Mouse (Mus musculus) CD4-positive, CD25-positive, alpha-beta regulatory T cell, adult 2 months (primary cell): Measurements from ENCODE around the gene Mpnd.

ENCODE experiments used
- DNase-seq: peaks from one replicate; pipeline ENCODE4 v3.0.0-alpha.2; 2012; ENCODE audit warnings: low read depth, low spot score

Gene Mpnd

DNA sequence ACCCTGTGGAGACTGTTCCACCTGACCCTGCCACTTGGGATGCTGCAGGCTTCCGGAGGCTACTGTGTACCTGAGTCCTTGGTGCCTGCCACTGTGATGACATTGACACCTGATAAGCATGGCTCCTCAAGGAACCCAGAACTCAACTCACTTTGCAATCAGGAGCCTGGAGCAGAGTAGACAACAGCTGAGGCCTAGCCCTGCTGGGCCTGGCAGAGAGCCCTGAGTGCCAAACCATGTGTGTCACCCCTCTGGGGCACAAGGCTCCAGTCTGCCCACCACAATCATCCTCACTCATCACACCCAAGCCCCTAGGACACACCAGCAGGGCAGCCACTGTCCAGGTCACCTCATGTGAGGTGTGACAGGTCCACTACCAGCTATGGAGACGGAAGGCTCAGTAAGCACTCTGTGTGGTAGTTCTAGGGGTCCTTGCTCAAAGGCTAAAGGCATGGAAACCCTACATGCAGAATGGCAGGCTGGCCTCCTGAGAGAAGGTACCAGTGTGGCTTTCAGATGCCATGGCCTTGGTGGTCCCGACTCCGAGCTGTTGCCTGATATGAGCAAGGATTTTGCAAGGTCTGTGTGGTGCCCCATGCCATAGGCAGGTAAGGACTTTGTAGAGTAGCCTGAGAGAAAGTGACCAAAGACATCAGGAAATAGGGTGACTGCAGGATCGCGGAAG lies 15.0 kb downstream of the Mpnd start:
- DNase-seq, result no peak

DNA sequence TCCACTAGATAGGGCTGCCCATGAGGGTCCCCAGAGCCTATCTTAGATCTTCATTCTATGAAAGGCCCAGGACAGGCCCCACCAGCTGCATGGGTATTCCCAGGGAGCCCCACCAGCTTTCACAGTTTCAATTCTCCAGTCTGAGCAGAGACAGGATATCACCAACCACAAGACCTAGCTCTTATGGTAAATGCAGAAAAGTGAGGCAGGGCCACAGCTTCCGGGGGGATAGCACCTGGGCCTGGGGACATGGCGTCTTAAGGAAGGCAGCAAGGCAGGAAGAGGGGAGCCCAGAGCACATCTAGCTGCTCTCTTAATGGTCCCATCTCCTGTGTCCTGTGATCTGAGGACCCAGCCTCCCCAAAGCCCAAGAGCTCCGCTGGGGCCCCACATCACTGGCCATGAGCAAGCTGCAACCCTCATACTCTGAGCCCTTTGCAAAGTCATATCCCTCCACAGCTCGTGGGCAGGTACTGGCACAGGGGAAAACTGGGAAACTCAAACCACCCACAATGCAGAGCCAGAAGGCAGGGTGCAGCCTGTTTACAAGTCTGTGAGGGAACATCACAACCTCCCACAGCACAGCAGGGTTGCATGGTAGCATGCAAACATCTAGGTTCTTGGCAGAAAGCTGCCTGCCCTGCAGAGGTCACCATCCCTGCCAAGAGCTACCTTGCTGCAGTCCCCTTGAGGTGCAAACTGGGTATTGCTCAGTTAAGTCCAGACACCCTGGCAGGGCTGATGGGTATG lies 15.8 kb downstream of the Mpnd start:
- DNase-seq, result peak; percentile 72

GRCm38 (mm10) chr17:56022131-56022988 lies 16.8 kb downstream of the Mpnd start:
- peak; percentile 40 for DNase-seq

- no peak for DNase-seq
These were observed 17.4 kb downstream of the Mpnd start for GRCm38 (mm10) chr17:56022989-56023290.

DNA sequence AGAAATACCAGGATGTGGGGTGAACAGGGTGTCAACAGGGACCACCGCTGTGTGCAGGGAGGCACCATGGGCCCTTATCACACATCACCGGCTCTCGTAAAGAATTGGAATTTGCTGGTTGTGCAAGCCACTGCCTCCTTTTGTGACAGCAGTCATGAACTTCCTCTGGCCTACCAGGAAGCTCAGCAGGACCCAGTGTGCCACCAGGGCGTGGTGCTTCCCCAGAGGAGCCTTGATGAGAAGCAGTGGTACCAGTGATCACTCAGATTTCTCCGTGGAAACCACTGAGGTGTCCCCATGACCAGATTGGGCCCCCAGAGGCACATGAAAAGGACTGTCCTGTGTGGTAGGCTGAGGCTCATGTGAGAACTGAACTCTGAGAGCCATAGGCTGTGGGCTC lies 17.9 kb downstream of the Mpnd start:
- DNase-seq, result peak; percentile 50

DNA sequence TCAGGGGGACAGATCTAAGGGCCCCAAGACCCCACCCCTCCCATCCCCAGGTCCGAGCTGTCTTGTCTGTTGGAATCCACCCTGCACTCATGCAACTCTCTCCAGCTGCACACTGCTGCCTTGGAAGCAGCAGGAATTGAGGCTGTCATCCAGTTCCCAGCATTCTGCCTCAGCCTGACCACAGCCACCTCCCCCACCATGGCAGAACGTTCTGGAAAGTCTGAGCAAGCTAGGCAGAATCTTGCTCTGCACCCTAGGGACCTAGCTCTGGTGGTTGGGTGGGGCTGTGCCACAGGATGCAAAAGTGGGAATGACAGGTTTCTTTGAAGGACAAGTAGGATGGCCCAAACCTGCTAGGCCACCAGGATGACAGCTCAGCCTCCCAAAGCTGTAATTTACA lies 19.0 kb downstream of the Mpnd start:
- no peak for DNase-seq

DNA sequence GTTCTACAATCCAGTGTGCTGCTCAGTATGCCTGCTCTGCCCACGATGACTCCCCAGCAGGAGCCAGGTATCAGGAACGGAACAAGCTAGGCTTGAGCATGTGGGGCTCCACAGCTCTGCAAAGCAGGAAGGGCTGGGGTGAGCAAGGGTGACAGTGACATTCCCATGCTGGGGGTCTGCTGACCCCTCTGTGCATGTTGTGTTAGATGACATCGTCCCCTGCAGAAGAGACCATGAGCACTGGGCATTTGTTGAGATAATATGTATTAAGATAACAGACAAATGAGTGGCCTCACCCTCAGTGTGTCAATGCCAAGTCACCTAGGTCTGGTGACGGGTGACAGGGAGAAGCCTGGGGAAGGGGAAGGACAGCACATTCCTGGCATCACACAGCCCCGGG lies 19.4 kb downstream of the Mpnd start:
- no peak for DNase-seq

- DNase-seq, result no peak
These were observed 20.8 kb downstream of the Mpnd start for GRCm38 (mm10) chr17:56026303-56026702.

- DNase-seq, result no peak
These were observed 21.4 kb downstream of the Mpnd start for GRCm38 (mm10) chr17:56026881-56027280.

DNA sequence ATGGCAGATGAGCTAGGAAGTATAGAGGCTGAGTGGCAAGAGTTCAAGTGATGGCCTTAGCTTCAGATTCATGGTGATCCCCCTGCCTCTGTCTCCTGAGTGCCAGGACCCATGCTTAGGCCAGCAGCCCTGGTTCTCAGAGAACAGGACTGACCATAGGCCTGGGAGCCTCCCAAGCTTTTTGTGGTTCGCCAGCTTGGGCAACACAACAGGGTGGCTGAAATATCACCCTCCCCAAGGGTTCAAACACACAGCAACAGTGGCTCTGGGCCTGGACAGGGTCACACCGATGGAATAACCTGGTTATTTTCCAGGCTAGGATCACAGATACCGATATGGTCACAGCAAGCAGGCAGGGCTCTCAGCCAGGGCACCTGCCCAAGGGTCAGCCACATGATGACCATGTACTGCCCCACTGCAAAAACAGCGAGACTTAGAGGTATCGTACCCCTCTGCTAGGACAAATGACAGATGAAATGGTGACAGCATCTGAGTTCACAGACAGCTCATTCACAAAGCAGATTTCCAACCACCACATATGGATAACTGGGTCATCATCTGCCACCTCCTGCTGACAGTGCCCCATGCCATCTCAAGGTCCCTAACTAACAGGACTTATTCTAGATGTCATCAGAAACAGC lies 22.4 kb downstream of the Mpnd start:
- DNase-seq, result no peak

DNA sequence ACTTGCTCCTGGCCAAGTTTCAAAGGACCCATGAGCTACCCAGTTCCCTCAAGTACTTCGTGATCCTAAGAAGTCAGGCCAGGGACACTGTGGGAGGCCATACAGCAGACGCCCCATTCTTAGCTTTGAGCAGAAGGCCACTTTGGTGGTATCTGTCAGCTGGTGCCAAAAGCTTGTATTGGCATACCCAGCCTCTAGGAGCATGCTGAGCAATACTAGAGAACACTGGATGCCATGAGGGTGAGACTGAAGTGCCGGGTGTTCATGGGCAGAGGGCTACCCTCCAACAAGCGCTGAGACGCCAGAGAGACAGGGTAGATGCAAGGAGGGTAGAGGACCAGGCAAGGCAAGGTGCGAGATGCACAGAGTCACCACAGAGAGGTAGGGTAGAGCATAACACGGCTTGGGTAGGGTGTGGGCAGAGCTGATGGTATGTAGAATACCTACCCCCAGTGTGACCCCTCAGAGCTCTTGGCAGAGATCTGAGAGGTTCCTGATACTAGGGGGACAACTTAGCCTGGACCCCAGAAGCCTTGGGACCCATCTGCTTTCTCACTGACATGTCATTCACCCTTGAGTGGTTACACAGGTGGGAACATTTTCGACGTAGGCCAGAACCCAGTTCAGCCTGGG lies 24.8 kb downstream of the Mpnd start:
- no peak for DNase-seq

GRCm38 (mm10) chr17:56030919-56031318 lies 25.4 kb downstream of the Mpnd start:
- DNase-seq, result no peak

DNA sequence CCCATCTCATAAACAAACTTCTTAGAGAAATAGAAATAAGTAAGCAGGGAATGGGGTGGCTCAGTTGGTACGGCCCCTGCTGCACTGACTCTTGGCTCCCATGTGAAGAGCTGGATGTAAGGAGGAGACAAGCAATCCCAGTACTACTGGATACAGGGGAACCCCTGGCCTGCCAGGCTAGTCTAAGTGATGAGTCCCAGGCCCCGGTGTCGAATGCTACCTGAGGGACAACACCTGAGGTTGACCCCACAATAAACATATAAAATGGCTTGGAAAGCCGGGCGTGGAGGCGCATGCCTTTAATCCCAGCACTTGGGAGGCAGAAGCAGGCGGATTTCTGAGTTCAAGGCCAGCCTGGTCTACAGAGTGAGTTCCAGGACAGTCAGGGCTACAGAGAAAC lies 25.9 kb downstream of the Mpnd start:
- DNase-seq, result no peak

DNA sequence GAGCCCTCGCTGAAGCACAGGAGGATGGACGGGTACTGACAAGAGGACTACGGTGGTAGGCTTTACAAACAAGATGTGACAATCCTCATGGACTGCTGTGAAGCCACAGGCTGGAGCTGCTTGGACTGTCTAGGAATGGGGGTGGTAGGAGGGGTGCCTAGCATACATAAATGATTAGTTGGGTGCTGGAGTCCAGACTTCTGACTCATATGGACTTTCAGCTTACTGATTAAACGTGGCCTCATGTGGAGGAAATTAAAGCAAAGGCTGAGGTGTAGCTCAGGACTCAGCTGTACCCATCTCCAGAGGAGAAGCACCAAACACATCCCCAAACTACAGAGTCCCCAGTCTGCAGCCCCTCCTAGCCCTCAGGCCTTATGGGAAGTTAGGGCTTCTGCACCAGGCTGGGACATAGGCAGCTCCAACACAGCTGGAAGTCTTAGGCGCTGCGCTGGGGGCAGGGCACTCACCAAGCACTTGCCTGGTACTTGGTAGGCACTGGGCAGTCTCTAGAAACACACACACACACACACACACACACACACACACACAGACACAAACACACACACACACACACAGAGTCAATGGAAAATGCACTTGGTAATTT lies 26.7 kb downstream of the Mpnd start:
- DNase-seq, result no peak

DNA sequence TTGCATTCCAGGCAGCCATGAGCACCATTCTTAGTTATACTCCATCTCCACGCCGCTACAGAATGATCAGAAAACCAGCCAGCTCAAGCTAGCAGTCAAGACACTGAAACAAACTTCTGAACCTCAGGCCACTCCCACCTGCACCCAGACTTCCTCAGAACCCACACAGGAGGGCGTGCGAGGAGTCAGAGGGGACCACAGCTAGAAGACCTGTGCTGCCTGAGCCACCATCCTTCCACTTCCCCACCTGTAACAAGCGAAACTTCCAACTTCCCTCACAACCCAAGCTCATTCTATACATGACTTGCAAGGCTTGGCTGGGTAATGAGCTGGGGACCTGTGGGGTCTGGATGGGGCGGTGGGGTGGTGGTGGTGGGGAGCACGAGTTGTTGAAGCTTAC lies 27.3 kb downstream of the Mpnd start:
- DNase-seq, result peak; percentile 57

DNA sequence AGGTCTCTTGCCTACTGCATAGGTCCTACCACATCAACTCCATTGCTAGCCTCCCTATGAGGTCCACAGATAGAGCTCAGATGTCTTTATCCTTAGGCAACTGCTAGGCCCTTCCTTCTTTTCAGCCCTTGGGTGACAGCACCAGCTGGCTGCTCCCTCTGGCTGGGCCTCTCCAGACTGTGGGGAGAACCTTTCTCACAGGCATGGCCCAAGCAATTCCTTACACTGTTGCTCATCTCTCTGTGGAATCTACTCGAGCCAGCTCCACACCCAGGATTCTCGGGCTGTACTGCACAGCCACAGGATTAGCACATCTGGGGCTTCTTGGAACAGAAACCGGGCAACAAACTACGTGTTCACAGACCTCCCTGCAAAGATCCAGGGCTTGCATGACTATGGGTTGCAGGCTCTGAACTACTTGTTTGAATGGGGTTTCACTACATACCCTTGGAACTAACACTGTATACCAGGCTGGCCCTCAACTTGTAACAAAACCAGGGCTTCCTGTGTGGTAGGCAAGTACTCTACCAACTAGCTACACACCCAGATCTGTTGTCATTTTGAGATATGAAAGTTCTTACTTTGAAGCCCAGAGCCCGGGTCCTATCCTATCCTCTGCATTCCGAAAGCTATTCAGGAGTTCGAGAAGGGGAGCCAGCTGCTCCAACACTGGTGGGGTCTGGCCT lies 28.7 kb downstream of the Mpnd start:
- DNase-seq, result peak; percentile 49

GRCm38 (mm10) chr17:56034726-56035100 lies 29.2 kb downstream of the Mpnd start:
- DNase-seq, result no peak

DNA sequence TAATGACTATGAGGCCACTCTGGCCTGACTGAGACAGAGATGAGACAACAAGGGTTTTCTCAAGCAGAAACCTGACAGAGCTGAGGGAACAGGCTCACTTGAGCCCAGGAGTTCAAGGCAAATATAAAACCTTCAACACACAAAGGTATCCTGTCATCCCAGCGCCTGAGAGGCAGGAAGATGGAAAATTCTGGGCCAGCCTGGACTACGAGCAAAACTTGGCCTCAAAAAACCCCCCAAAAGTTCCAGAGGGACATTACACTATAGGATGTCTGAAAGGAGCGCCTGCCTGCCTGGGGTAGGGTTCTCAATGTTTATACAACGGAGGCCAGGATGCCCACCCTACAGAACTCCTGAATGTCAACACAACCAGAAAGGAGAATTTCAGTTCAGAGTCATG lies 29.7 kb downstream of the Mpnd start:
- no peak for DNase-seq

- DNase-seq, result peak; percentile 100
These were observed 30.8 kb downstream of the Mpnd start, which contains the start of gene Sh3gl1 for GRCm38 (mm10) chr17:56036176-56036900. Sh3gl1 (minus strand) TSS chr17:56036635.

GRCm38 (mm10) chr17:56036901-56037287 lies 31.4 kb downstream of the Mpnd start:
- no peak for DNase-seq
